Mouse (Mus musculus): ENCODE data around the gene Qsox1.

The Qsox1 gene

DNA sequence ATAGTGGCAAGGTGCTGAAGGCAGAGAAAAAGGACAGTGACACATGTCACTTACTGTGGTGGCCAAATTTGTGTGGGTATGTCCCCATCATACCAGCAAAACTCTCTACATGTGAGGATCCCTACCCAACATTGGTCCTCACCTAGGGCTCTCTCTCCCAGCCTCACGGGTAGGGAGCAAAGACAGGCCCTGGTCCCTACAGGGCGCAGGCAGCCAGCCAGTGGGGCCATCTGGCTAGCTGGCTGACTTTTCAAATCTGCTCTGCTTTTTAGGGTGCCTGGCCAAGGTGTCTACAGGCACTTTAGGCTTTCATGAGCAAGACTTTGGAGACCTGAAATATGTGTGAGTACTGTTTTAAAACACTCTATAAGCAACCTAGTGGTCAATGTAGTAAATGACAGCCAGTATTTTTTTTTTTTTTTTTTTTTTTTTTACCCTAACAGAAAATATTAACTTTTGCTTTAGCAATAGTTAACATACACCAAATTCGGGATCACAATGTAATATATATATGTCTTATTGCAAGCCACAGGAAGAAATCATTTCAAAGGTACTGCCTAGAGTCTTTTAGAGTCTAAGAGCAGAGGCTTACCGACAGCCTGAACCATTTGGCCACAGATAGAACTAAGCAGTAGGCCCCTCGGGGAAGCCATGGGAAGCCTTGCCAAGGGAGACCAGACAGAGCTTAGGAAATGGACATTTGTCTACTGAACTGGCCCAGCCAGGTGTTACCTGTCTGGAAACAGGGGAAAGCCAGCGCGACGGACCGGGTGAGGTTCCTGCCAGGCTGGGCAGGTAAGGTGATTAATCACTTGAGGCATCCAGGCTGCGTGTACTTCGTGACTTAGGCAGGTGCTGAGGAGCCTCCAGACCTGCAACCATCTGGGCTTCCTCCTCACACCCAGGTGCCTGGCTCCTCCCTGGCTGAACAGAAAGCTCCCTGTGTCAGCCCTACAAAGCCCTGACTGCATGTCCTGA, 11.4 kb downstream of the Qsox1 start:
- DNase-seq (ENCODE audit: low read depth, low spot score): no peak

GRCm38 (mm10) chr1:155798000-155798399, 14.7 kb downstream of the Qsox1 start:
- DNase-seq (ENCODE audit: low read depth, low spot score): no peak

- DNase-seq (ENCODE audit: low read depth, low spot score): no peak
Measured at GRCm38 (mm10) chr1:155797425-155797824, 15.3 kb downstream of the Qsox1 start.

GRCm38 (mm10) chr1:155796757-155797405, 15.8 kb downstream of the Qsox1 start:
- DNase-seq (ENCODE audit: low read depth, low spot score): no peak

DNA sequence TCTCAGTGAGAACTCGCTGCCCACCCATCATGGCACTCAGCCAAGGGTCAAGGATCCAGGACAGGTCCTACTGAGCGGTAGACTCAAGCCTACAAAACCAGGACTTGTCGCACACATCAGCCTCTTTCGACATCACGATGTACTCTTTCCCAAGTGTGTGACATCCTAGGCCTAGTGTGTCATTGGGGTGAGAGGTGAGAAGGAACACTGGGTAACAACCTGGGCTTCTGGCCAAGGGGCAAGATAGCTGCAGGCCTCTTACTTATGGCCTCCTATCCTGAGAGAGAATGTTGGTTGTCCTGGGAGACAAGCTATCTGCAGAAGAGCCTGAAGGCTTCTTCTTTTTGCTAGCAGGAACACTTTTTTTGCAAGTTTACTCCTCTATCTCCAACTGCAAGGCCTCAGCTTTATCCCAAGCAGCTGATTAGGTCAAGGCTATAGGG, 16.9 kb downstream of the Qsox1 start:
- no peak for DNase-seq (ENCODE audit: low read depth, low spot score)

GRCm38 (mm10) chr1:155794855-155795254, 17.8 kb downstream of the Qsox1 start:
- no peak for DNase-seq (ENCODE audit: low read depth, low spot score)

DNA sequence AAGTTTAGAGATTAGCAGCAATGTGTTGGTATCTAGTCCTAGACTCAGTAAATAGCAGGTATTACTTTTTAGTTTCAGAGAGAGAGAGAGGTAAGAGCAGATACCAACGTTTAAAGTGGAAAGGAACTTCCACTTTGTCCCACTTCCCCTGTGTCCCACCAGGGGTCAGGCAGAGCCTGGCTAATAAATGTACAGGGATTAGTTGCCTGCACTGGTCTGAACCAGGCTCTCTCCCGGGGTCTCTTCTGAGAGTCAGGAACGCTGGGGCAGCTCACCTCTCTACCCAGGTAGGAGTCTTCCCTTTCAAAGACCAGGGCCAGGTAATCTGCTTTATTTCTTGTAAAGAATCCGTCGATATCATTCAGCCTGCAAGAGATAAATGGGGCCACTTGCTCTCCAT, 20.8 kb downstream of the Qsox1 start:
- peak; percentile 25 for DNase-seq (ENCODE audit: low read depth, low spot score)

- DNase-seq (ENCODE audit: low read depth, low spot score): no peak
Measured at GRCm38 (mm10) chr1:155790111-155790974, 22.3 kb downstream of the Qsox1 start.

- DNase-seq (ENCODE audit: low read depth, low spot score): no peak
Measured at GRCm38 (mm10) chr1:155785886-155786285, 26.8 kb downstream of the Qsox1 start.

DNA sequence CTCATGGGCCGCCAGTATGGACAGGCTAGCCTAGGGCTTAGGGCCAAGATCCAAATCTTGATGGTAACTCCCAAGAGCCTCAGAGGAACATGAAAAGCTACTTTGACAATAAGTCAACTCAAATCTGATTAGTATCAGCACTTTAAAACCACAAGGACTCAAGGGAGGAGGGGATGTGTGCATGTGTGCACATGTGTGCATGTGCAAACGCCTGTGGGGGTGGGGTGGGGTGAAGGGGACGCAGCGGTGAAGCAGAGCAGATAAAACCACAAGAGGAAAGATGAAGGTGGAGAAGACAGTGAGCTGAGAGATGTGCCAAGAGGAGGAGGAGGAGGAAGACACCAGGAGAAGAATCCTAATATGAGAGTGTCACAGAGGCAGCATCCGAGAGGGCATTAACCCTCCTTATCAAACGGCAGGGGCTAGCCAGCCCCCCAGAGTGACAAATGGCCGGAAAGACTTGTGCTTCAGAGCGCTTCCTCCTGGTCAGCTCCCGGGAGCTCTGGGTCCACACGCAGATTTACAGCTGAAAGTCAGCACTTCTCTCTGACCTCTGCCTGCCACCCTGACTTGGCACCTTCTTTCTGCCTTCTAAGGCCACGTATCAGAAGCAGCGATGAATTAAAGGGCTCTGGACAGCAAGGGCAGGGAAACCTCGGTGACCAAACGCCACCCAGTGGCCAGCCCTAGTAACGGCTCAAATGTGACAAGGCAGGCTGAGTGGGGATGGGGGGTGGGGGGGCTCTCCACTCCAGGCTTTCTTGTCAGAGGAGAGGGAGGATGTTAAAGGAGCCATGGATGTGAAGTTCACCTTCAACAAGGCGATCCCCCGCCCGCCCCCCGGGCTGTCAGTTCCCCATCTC, 28.1 kb downstream of the Qsox1 start:
- DNase-seq (ENCODE audit: low read depth, low spot score): peak; percentile 36

- no peak for DNase-seq (ENCODE audit: low read depth, low spot score)
Measured at GRCm38 (mm10) chr1:155782382-155782781, 30.3 kb downstream of the Qsox1 start.

DNA sequence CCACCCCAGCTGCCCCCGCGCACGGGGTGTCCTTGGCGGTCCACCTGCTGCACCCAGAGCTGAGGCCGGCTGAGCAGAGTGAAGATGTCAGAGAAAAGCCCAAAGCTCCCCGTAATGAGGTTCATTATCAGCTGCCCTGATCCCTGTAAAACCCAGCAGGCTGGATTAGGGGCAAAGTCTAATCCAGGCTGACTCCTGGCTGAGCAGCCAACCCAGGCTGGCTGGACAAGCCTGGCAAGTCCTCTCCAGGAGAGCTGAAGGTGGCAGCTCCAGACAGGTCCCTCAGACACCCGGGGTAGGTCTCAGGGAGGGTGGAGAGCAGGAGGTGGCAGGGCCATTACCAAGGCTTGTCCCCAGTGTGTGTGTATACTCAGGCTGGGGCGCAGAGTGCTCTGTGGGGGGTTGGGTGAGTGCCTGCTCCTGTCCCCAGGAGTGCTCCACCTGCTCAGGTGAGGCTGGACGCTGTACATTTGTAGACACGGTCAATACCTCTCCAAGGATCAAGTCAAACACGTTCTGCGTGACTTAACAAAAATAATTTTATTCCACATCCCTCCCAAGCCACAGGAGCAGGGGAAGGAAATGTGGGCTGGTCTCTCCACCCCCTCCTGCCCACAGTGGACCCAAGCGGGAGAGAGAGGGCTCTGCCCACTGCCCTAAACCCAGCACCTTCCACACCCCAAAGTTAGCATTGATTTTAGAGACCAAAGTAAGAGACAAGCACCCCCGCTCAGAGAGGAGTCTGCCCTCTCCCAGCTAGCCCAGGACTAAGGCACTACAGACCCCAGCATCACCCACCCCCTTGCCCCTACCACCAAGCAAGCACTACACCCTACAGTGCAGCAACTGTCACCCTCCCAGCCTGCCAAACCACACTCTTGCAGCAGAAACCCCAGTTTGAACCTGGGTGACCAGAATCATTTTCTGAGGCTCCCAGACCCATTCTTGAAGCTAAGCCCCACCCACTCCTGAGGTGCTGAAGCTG, 34.8 kb downstream of the Qsox1 start:
- DNase-seq (ENCODE audit: low read depth, low spot score): no peak

DNA sequence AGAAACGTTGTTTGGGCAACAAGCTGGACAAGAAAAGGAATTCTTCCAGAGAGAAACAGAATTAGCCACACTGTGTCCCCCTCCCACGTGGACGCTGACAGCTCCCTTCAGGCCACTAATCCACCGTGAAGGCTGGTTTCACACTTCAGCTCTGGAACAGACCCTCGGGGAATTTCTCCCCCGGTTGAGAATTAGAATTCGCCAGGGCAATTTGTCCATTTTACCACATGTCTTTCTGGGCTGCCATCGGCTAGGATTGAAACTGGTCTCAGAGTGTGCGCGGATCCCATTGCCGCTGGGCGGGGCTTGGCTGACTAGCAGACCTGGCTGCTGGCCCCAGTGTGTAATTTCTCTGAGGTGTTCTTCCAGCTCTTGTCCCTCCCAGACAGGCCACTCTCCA, 53.5 kb downstream of the Qsox1 start:
- DNase-seq (ENCODE audit: low read depth, low spot score): no peak

DNA sequence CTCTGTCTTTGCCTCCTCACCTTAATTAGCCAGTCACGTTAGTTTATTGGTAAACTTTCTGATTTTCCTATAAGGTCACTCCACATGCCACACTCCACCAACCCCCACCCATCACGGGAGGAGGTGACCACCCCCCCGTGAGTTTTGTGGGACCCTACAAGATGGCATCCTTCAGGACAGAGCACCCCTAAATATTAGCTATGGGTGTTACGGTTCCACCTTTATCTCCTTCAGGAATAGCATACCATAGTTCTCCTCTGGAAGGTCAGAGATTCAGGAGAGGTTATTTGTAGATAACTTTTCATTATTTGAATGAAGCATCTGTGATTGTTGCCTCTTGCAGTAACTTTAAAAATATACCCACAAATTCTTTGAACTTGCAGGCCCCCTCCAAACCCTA, 54.0 kb downstream of the Qsox1 start:
- no peak for DNase-seq (ENCODE audit: low read depth, low spot score)

- no peak for DNase-seq (ENCODE audit: low read depth, low spot score)
Measured at GRCm38 (mm10) chr1:155757621-155758020, 55.1 kb downstream of the Qsox1 start.

DNA sequence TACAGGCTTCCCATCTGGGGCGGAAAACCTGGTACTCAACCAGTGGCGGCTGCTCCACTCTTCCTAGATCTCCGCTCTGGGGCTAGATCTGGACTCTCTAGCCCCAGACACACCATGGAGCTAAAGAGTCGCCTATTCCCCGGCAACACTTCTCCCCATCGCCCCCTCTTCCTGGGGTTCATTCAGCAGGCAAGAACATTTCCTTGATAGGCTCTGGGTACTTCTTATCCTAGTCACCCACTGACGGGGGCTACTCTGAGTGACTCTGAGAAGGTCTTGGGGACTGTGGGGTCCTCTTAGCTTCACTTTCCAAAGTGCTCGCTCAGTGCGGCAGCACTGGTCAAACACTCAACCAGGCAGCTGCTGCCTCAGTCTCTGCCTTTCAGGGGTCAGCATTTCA, 59.3 kb downstream of the Qsox1 start:
- DNase-seq (ENCODE audit: low read depth, low spot score): no peak

- no peak for DNase-seq (ENCODE audit: low read depth, low spot score)
Measured at GRCm38 (mm10) chr1:155751484-155752255, 61.0 kb downstream of the Qsox1 start, which contains the start of gene Lhx4. TSS of gene Lhx4 (minus strand) at chr1:155751684.

DNA sequence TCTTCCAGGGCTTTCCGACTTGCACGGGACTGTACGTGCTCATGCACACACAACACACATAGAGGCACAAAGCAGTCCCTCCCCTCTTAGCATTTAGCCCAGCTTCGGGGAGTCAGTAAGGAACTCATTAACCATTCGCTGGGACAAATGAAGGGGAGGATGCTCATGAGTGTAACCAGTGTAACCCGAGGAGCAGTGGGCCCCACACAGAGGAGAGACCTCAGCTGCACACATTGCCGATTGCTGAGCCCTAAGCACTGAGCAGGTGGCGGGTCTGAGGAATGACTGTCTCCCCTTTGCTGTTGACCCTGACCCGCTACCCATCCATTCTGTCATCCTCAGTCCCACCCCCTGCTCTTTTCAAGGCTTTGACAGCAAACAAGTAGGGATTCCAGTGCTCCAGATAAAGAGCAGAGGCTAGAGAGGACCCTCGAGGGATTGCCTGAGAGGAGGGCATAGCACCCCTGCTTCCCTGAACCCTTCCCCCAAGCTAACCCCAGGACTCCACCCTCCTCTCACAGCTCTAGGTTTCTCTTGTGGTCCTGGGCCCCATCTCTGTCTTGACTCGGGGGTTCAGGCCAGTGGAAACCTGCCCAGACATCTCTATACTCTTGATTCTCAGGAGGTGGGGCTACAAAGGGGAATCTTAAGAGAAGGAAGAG, 62.0 kb downstream of the Qsox1 start:
- DNase-seq (ENCODE audit: low read depth, low spot score): no peak

Data from R1 (cell line).